Mouse (Mus musculus) embryo, embryonic 10 days (tissue): ENCODE measurements around the gene Phf20.

Experiments
- DNase-seq: peaks from one replicate; pipeline ENCODE4 v3.0.0-alpha.2; 2015; ENCODE audit warnings: low spot score

Phf20 gene

DNA sequence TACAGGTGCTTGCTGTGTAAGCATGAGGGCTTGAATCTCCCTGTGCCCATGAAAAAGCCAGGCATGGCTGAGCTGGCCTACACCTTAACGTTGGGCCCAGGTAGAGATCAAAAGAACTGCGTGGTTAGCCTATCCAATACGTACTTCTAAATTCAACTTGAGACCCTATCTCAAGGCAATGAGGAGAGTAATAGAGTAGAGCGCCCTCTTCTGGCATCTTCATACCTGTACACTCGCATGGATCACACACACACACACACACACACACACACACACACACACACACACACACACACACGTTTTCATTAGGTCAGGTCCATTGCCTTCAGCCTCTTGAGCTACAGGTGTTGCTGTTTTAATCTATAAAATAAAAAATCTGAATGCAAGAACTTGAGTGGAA, 118.5 kb downstream of the Phf20 start:
- DNase-seq, result no peak

DNA sequence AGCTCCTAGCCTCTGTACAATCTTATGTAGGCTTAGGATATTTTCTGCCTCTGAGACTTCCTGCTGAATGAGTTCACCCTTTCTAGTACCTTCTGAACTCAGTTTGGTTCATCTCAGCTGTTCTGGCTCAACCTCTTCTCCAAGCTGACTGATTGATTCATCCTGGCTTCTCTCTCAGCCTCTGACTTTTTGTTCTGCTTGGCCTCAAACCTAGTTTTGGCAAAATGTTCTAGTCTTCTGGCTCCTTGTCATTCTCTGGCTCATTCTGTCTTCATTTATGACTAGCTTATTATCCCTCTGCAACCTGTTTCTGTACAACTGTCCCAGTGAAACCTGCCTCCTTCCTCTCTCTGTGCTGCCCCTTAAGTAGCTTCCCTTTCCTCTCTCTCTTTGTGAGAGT, 122.2 kb downstream of the Phf20 start:
- no peak for DNase-seq

GRCm38 (mm10) chr2:156321538-156321937, 125.3 kb downstream of the Phf20 start:
- no peak for DNase-seq

DNA sequence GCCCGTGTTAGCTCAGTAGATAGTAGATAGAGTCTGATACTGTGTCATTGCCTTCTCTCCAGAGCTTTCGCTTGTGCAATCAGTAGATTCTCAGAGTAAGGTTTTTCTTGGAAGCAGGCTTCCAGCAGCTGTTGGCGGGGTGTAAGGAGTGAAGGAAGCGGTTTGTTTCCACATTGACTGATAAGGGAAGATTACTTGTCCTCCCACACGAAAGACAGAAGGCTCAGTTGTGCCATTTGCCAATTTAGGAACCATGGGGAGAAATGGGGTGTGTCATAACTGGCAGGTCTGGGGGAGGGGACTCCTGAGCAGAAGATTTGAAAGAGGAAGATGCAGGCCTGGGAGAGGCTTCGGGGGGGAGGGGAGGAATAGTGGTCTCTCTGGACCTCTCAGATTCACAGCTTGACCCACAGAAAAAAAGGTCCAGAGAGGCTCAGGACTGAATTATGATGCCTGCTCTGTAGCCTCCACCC, 127.9 kb downstream of the Phf20 start:
- DNase-seq, result no peak

DNA sequence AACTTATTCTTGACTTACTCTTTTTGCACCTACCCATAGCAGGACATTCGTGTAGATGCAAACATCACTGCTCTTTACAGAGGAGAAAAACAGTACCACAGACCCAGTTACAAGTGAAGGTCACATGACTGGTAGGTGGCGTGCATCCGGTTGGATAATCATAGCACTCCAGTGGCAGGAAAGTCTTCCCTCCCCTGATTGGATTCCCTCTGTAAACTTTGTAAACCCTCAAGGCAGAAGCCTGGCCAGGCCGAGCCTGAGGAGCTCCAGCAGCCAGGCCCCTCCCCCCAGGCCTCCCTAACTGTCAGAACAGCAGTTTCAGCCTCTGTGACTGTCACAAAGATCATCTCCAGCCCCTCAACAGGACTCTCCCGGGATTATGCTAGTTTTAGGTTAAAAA, 128.4 kb downstream of the Phf20 start:
- DNase-seq, result peak; percentile 23

- no peak for DNase-seq
These were observed 134.4 kb downstream of the Phf20 start for GRCm38 (mm10) chr2:156330681-156331080.

- no peak for DNase-seq
These were observed 135.2 kb downstream of the Phf20 start for GRCm38 (mm10) chr2:156331446-156331965.

DNA sequence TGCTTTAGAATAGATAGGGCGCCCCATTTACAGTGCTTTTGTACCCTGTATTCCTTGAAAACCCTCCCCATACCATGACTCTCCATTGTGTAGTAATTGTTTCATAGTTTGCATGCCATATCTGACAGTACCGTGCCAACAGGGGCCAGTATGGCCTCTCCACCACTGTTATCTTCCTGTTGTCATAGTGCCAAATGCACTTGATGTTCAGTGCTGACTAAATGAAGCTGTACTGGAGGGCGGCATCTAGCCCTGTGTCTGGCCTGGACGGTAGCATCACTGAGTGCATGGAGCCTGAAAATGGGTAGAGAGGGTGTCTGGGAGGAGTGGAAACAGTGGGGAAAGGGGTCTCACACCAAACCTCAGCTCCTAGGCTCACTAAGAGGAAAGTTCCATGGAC, 143.8 kb downstream of the Phf20 start:
- DNase-seq, result no peak

GRCm38 (mm10) chr2:156344775-156345532, 148.7 kb downstream of the Phf20 start:
- peak; percentile 23 for DNase-seq

DNA sequence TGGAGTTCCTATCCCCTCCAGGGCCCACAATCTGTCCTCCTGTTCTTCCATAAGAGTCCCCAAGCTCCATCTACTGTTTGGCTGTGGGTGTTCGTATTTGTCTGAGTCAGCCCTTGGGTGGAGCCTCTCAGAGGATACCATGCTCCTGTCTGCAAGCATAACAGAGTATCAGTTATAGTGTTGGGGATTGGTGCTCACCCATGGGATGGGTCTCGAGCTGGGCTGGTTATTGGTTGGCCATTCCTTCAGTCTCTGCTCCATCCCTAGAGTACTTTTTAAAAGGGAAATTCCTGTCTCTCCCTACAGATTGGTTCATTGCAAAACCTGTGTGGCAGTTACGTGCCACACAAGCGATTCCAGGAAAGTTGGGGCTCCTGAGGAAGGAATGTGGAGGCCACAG, 152.5 kb downstream of the Phf20 start:
- DNase-seq, result no peak

DNA sequence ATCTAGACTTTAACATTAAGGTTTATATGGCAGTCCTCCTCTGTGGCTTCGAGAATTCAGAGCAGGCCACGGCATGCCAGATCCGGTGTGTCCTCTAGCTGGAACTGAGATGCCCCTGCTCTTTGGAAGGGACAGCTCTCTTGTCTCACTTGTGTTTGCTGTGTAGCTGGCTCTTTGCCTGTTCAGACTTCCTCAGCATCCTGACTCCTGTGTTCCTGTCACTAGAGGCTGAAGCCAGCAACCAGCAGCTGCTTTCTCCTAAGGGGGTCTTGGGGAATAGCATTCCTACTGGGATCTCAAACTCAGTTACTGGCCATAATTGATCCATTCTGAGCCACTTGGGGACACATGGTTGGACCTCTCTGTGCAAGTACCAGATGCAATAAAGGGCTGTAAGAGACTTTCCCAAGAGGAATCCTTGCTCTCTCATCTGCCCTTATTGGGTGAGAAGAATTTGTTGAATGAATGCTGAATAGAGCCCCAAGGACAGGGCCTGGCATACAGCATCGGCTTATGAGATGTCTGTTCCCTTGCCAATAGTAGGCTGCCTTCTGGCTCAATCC, 153.1 kb downstream of the Phf20 start:
- no peak for DNase-seq

DNA sequence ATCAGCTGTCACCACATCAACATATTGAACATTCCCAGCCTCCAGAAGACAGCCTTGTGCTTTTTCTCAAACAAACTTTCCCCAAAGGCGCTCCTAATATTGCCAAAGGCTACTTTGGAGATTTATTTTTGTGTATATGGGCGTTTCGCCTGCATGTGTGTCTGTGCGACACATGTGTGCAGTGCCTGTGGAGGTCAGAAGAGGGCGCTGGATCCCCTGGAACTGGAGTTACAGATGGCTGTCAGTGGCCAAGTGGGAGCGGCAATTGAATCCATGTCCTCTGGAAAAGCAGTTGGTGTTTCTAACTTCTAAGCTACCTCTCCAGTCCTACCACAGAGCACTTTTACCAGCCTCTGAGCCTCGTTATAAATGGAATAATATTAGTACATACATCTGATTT, 155.0 kb downstream of the Phf20 start:
- no peak for DNase-seq

DNA sequence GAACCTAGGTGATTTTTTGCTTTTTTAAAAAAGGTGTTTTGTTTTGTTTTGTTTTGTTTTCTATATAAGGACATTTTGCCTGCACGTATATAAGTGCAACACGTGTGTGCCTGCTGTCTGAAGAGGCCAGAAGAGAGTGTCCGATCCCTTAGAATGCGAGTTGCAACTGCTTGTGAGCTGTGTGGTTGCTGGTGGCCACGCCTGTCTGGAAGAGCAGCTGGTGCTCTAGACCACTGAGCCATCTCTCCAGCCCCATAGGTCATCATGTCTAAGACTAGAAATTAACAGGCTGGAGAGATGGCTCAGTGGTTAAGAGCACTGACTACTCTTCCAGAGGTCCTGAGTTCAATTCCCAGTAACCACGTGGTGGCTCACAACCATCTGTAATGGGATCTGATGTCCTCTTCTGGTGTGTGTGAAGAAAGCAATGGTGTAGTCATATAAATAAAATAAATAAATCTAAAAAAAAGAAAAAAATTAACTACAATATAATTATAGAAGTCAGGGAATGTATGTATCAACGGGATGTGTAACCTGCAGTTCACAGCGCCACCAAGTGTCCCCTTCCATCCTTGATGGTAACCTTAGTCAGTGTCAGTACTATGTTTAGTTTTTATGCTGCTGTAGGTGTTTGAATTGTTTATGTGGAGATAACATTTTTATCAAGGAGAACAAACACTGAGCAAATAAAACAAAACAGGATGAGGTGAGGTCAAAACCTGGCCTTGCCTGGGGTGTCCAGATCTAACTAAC, 156.3 kb downstream of the Phf20 start:
- DNase-seq, result no peak

GRCm38 (mm10) chr2:156353265-156353692, 157.0 kb downstream of the Phf20 start:
- DNase-seq, result no peak

DNA sequence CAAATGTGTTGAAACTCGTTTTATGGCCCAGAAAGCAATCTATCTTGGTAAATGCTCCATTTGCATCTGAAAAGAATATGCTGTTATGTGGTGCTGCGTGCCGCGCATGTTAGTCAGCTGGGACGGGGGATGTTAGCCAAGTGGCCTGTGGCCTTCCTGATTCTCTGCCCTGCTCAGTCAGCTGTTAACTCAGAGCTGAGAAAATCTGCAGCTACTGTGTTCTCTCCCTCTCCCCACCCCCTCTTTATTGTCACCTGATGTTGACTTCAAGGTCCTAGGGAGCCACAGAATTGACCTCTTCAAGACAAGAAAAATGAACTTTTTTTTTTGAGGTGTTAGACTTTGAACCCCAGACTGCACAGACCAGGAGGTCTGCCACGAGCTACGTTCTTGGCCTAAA, 159.8 kb downstream of the Phf20 start:
- no peak for DNase-seq
